Mouse (Mus musculus): ENCODE results near the gene Brms1l. TPM values are rescaled to one million over a fixed set of nuclear protein-coding genes. Genes with fewer than 3 reads are reported as not detected.

Brms1l gene
- polyA plus RNA-seq, 1 experiment = not detected

- H3K27ac ChIP-seq (ENCODE audit: insufficient read depth, low read depth, low read length) = no peak overlapping the region
- H3K4me3 ChIP-seq (ENCODE audit: insufficient read depth, low read depth, low read length) = no peak overlapping the region
- no peaks in the 10 kb centered on the region for H3K4me1 ChIP-seq (ENCODE audit: control insufficient read depth, insufficient read depth, low read length)
- 85% methylated on average over 1 of the region's 1 CpGs for WGBS
- TF ChIP-seq CTCF (IDR thresholded peaks at IDR 0.05; ENCODE audit: insufficient read depth, low read depth, low read length) (no peak), POLR2A (IDR thresholded peaks at IDR 0.05; ENCODE audit: insufficient read depth, low read depth, low read length) (no peak)
Measured at GRCm38 (mm10) chr12:55904801-55905200, 68.7 kb downstream of the Brms1l start.

GRCm38 (mm10) chr12:55912138-55912537 is 76.0 kb downstream of the Brms1l start:
- Histone ChIP-seq H3K4me3 (ENCODE audit: insufficient read depth, low read depth, low read length) (no peak overlapping the region), H3K27ac (ENCODE audit: insufficient read depth, low read depth, low read length) (no peak overlapping the region), H3K4me1 (ENCODE audit: control insufficient read depth, insufficient read depth, low read length) (no peaks in the 10 kb centered on the region)
- TF ChIP-seq CTCF (IDR thresholded peaks at IDR 0.05; ENCODE audit: insufficient read depth, low read depth, low read length) (no peak), POLR2A (IDR thresholded peaks at IDR 0.05; ENCODE audit: insufficient read depth, low read depth, low read length) (no peak)
- 59% methylated on average over 3 of the region's 3 CpGs for WGBS

- H3K27ac ChIP-seq (ENCODE audit: insufficient read depth, low read depth, low read length) = no peak overlapping the region
- TF ChIP-seq CTCF (IDR thresholded peaks at IDR 0.05; ENCODE audit: insufficient read depth, low read depth, low read length) (no peak), POLR2A (IDR thresholded peaks at IDR 0.05; ENCODE audit: insufficient read depth, low read depth, low read length) (no peak)
- no peak overlapping the region for H3K4me3 ChIP-seq (ENCODE audit: insufficient read depth, low read depth, low read length)
- WGBS = 78% methylated on average over 9 of the region's 9 CpGs
- H3K4me1 ChIP-seq (ENCODE audit: control insufficient read depth, insufficient read depth, low read length) = no peaks in the 10 kb centered on the region
Measured at GRCm38 (mm10) chr12:55913201-55913600, 77.1 kb downstream of the Brms1l start.

- TF ChIP-seq CTCF (IDR thresholded peaks at IDR 0.05; ENCODE audit: insufficient read depth, low read depth, low read length) (no peak), POLR2A (IDR thresholded peaks at IDR 0.05; ENCODE audit: insufficient read depth, low read depth, low read length) (no peak)
- H3K4me1 ChIP-seq (ENCODE audit: control insufficient read depth, insufficient read depth, low read length) = no peaks in the 10 kb centered on the region
- WGBS = 38% methylated on average over 8 of the region's 8 CpGs
- H3K4me3 ChIP-seq (ENCODE audit: insufficient read depth, low read depth, low read length) = no peak overlapping the region
- H3K27ac ChIP-seq (ENCODE audit: insufficient read depth, low read depth, low read length) = no peak overlapping the region
Measured at GRCm38 (mm10) chr12:55916250-55916649, 80.1 kb downstream of the Brms1l start.

GRCm38 (mm10) chr12:55917020-55917419 is 80.9 kb downstream of the Brms1l start:
- no peak overlapping the region for H3K4me3 ChIP-seq (ENCODE audit: insufficient read depth, low read depth, low read length)
- no peak for TF ChIP-seq CTCF (IDR thresholded peaks at IDR 0.05; ENCODE audit: insufficient read depth, low read depth, low read length)
- no peak for TF ChIP-seq POLR2A (IDR thresholded peaks at IDR 0.05; ENCODE audit: insufficient read depth, low read depth, low read length)
- 96% methylated on average over 19 of the region's 19 CpGs for WGBS
- no peak overlapping the region for H3K27ac ChIP-seq (ENCODE audit: insufficient read depth, low read depth, low read length)
- H3K4me1 ChIP-seq (ENCODE audit: control insufficient read depth, insufficient read depth, low read length) = no peaks in the 10 kb centered on the region

Other genes starting within 250 kb of the Brms1l start
- not detected in 2 replicates for gene Insm2, start 236.9 kb upstream of the Brms1l start, polyA plus RNA-seq (2012; ENCODE audit: insufficient read depth, insufficient read length, low replicate concordance, missing spikeins)
- 211 TPM in 1 of 2 replicates, not detected in the other for gene Ralgapa1, start 15.2 kb upstream of the Brms1l start, polyA plus RNA-seq (2012; ENCODE audit: insufficient read depth, insufficient read length, low replicate concordance, missing spikeins)